Mouse (Mus musculus) CH12.LX (cell line): ENCODE measurements around the gene Utp20. TPM values are rescaled to one million over a fixed set of nuclear protein-coding genes. Genes with fewer than 3 reads are reported as not detected.

ENCODE experiments used
- DNase-seq: peaks from one replicate; pipeline ENCODE4 v3.0.0-alpha.2; 2013; ENCODE audit errors: extremely low read depth
- H3K27ac ChIP-seq: 2 replicates; pipeline ENCODE4 v1.5.1; 2012; ENCODE audit warnings: low read depth, mild to moderate bottlenecking, control low read depth, moderate library complexity; ENCODE audit not compliant: insufficient read depth
- H3K27me3 ChIP-seq: replicated peaks from 2 replicates; pipeline ENCODE3; 2012; ENCODE audit warnings: inconsistent platforms
- H3K36me3 ChIP-seq, 2 experiments: replicated peaks in 1 of 2; 2 replicates each; pipeline versions ENCODE3 to v1.6.1; 2012; ENCODE audit warnings: inconsistent platforms in 1 of 2, low read length in 1 of 2, mild to moderate bottlenecking in 1 of 2, mixed read lengths in 1 of 2, moderate library complexity in 1 of 2; ENCODE audit not compliant: control insufficient read depth in 1 of 2, insufficient read depth in 1 of 2
- H3K4me1 ChIP-seq, 2 experiments: 2 replicates each; pipeline ENCODE4 v1.6.1; 2012; ENCODE audit warnings: inconsistent platforms in 1 of 2, moderate library complexity in 1 of 2; ENCODE audit not compliant: insufficient read depth in 2 of 2, control insufficient read depth in 1 of 2
- H3K4me2 ChIP-seq: 2 replicates; pipeline ENCODE4 v1.6.1; 2012; ENCODE audit warnings: low read depth, mild to moderate bottlenecking, control low read depth; ENCODE audit not compliant: poor library complexity, insufficient read depth, severe bottlenecking
- H3K4me3 ChIP-seq, 3 experiments: fragments of 150-350 bp in 1 of 3; sonication (generic) in 1 of 3; replicated peaks in 1 of 3; 2 replicates each; pipeline versions ENCODE3 to v1.5.1; 2011 to 2012; ENCODE audit warnings: low read depth in 2 of 3, low read length in 2 of 3, mild to moderate bottlenecking in 2 of 3, moderate library complexity in 2 of 3, control low read depth in 1 of 3, improper control_type of control experiment in 1 of 3, inconsistent platforms in 1 of 3, mixed read lengths in 1 of 3; ENCODE audit not compliant: poor library complexity in 1 of 3
- H3K79me2 ChIP-seq: replicated peaks from 2 replicates; pipeline ENCODE4 v1.6.1; 2012; ENCODE audit warnings: mild to moderate bottlenecking, moderate library complexity; ENCODE audit not compliant: control insufficient read depth, poor library complexity, insufficient read depth, severe bottlenecking; ENCODE audit errors: extremely low read depth
- H3K9ac ChIP-seq: 2 replicates; pipeline ENCODE4 v1.6.1; 2012; ENCODE audit warnings: low read depth, mild to moderate bottlenecking, control low read depth, moderate library complexity; ENCODE audit not compliant: insufficient read depth
- H3K9me3 ChIP-seq: replicated peaks from 2 replicates; pipeline ENCODE3; 2012; ENCODE audit warnings: low read length, inconsistent platforms, mixed read lengths
- BHLHE40 ChIP-seq: IDR thresholded peaks from 2 replicates; pipeline ENCODE4 v1.6.1; 2011; ENCODE audit warnings: mild to moderate bottlenecking, low read depth, low read length, improper control_type of control experiment
- CHD1 ChIP-seq: IDR thresholded peaks from 2 replicates; pipeline ENCODE4 v1.6.1; 2012; ENCODE audit warnings: low read depth, low read length, improper control_type of control experiment, inconsistent platforms
- CTCF ChIP-seq, 2 experiments: IDR thresholded peaks in 1 of 2; conservative IDR thresholded peaks in 1 of 2; 2 replicates each; pipeline ENCODE4 v1.5.1; 2011 to 2012; ENCODE audit warnings: low read depth in 2 of 2, low read length in 2 of 2, improper control_type of control experiment in 1 of 2, inconsistent platforms in 1 of 2, mild to moderate bottlenecking in 1 of 2, moderate library complexity in 1 of 2
- E2F4 ChIP-seq: IDR thresholded peaks from 2 replicates; pipeline ENCODE4 v1.6.1; 2011; ENCODE audit warnings: low read depth, low read length, improper control_type of control experiment; ENCODE audit not compliant: insufficient replicate concordance
- ELF1 ChIP-seq: IDR thresholded peaks from 2 replicates; pipeline ENCODE4 v1.6.1; 2014; ENCODE audit warnings: low read depth, mild to moderate bottlenecking, inconsistent platforms, low read length, improper control_type of control experiment
- ETS1 ChIP-seq: conservative IDR thresholded peaks from 2 replicates; pipeline ENCODE4 v1.6.1; 2012; ENCODE audit warnings: low read depth, mild to moderate bottlenecking, inconsistent platforms, low read length, improper control_type of control experiment, moderate library complexity
- GABPA ChIP-seq: IDR thresholded peaks from 2 replicates; pipeline ENCODE4 v1.6.1; 2012; ENCODE audit warnings: low read depth, low read length, improper control_type of control experiment, inconsistent platforms; ENCODE audit not compliant: insufficient replicate concordance
- KAT2A ChIP-seq: IDR thresholded peaks from 2 replicates; pipeline ENCODE4 v1.6.1; 2012; ENCODE audit warnings: low read length, improper control_type of control experiment, inconsistent platforms; ENCODE audit not compliant: insufficient replicate concordance
- MAFK ChIP-seq: IDR thresholded peaks from 2 replicates; pipeline ENCODE4 v1.6.1; 2011; ENCODE audit warnings: low read length, improper control_type of control experiment; ENCODE audit not compliant: insufficient replicate concordance
- MAX ChIP-seq: IDR thresholded peaks from 2 replicates; pipeline ENCODE4 v1.6.1; 2011; ENCODE audit warnings: low read length, improper control_type of control experiment
- MAZ ChIP-seq: IDR thresholded peaks from 2 replicates; pipeline ENCODE4 v1.6.1; 2012; ENCODE audit warnings: low read depth, mild to moderate bottlenecking, inconsistent platforms, low read length, improper control_type of control experiment, moderate library complexity
- MYC ChIP-seq: IDR thresholded peaks from 2 replicates; pipeline ENCODE4 v1.6.1; 2011; ENCODE audit warnings: low read depth, mild to moderate bottlenecking, improper control_type of control experiment, low read length
- NELFE ChIP-seq: IDR thresholded peaks from 2 replicates; pipeline ENCODE4 v1.6.1; 2011; ENCODE audit warnings: low read depth, low read length, improper control_type of control experiment
- NRF1 ChIP-seq: IDR thresholded peaks from 2 replicates; pipeline ENCODE4 v1.6.1; 2014; ENCODE audit warnings: low read depth, mild to moderate bottlenecking, inconsistent platforms, low read length, improper control_type of control experiment, moderate library complexity
- PAX5 ChIP-seq: IDR thresholded peaks from 2 replicates; pipeline ENCODE4 v1.6.1; 2012; ENCODE audit warnings: low read length, inconsistent platforms, mixed read lengths
- POLR2A ChIP-seq: IDR thresholded peaks from 2 replicates; pipeline ENCODE4 v1.6.1; 2011; ENCODE audit warnings: low read depth, mild to moderate bottlenecking, improper control_type of control experiment, low read length
- POLR2AphosphoS2 ChIP-seq: IDR thresholded peaks from 2 replicates; pipeline ENCODE4 v1.6.1; 2011; ENCODE audit warnings: low read depth, low read length, improper control_type of control experiment
- RAD21 ChIP-seq: IDR thresholded peaks from 2 replicates; pipeline ENCODE4 v1.6.1; 2011; ENCODE audit warnings: low read depth, mild to moderate bottlenecking, low read length, improper control_type of control experiment, moderate library complexity
- SIN3A ChIP-seq: IDR thresholded peaks from 2 replicates; pipeline ENCODE4 v1.6.1; 2012; ENCODE audit warnings: low read length, improper control_type of control experiment, inconsistent platforms
- SMC3 ChIP-seq: IDR thresholded peaks from 2 replicates; pipeline ENCODE4 v1.6.1; 2011; ENCODE audit warnings: low read depth, low read length, improper control_type of control experiment
- TCF12 ChIP-seq: IDR thresholded peaks from 2 replicates; pipeline ENCODE4 v1.6.1; 2014; ENCODE audit warnings: low read depth, mild to moderate bottlenecking, inconsistent platforms, low read length, improper control_type of control experiment
- UBTF ChIP-seq: IDR thresholded peaks from 2 replicates; pipeline ENCODE4 v1.6.1; 2012; ENCODE audit warnings: low read depth, mild to moderate bottlenecking, inconsistent platforms, low read length, improper control_type of control experiment, moderate library complexity
- USF1 ChIP-seq: IDR thresholded peaks from 2 replicates; pipeline ENCODE4 v1.6.1; 2014; ENCODE audit warnings: low read depth, mild to moderate bottlenecking, inconsistent platforms, low read length, improper control_type of control experiment
- USF2 ChIP-seq: conservative IDR thresholded peaks from 2 replicates; pipeline ENCODE4 v1.6.1; 2011; ENCODE audit warnings: low read depth, low read length, improper control_type of control experiment
- ZC3H11A ChIP-seq: IDR thresholded peaks from 2 replicates; pipeline ENCODE4 v1.6.1; 2012; ENCODE audit warnings: low read depth, mild to moderate bottlenecking, inconsistent platforms, low read length, improper control_type of control experiment
- ZKSCAN1 ChIP-seq: IDR thresholded peaks from 2 replicates; pipeline ENCODE4 v1.6.1; 2012; ENCODE audit warnings: low read depth, inconsistent platforms, low read length, improper control_type of control experiment, borderline replicate concordance
- ZMIZ1 ChIP-seq: IDR thresholded peaks from 2 replicates; pipeline ENCODE4 v1.6.1; 2012; ENCODE audit warnings: low read depth, mild to moderate bottlenecking, inconsistent platforms, low read length, improper control_type of control experiment
- ZNF384 ChIP-seq: IDR thresholded peaks from 2 replicates; pipeline ENCODE4 v1.6.1; 2012; ENCODE audit warnings: low read depth, low read length, improper control_type of control experiment, inconsistent platforms
- dilution Hi-C: fragments of 300-500 bp; cut with MboI; formaldehyde crosslinking; loops from 2 replicates; pipeline ENCODE4 v1.14.3; 2020; ENCODE audit warnings: low sequenced_read_pairs; ENCODE audit not compliant: extremely low pct_unique_long_range_greater_than_20kb, extremely low pct_ligation_motif_present
- in situ Hi-C: fragments of 300-500 bp; cut with MboI; formaldehyde crosslinking; loops from 3 replicates; pipeline ENCODE4 v1.14.3; 2019; ENCODE audit warnings: low sequenced_read_pairs, low pct_ligation_motif_present, low pct_unique_long_range_greater_than_20kb, mixed read lengths
- polyA plus RNA-seq: library from polyadenylated mRNA; unstranded; fragments of >175 nt; gene quantifications from 2 replicates; pipeline ENCODE4 v1.2.1, GENCODE M21; 2012; ENCODE audit warnings: low read depth; ENCODE audit not compliant: insufficient read length
- total RNA-seq, 2 experiments: library from RNA; depleted of rRNA; stranded (reverse); fragments of 300-350 nt in 1 of 2; fragments of >200 nt in 1 of 2; gene quantifications; 2 replicates each; pipeline ENCODE4 v1.2.3; 2012 to 2014

Utp20 gene
- total and polyA plus RNA-seq, 3 experiments: 40.1 to 70.4 (median 43.0) TPM

- DNase-seq: no peak
- Histone ChIP-seq H3K36me3 (no peaks in the 10 kb centered on the region), H3K9ac (no peak overlapping the region), H3K4me2 (no peak overlapping the region), H3K4me1 (peaks cover 0 to under 1% of the 10 kb centered on the region in 2 experiments; a peak in 1 of 4 replicates), H3K27me3 (no peaks in the 10 kb centered on the region), H3K79me2 (no peaks in the 10 kb centered on the region), H3K27ac (no peak overlapping the region), H3K4me3 (no peak overlapping the region), H3K9me3 (no peaks in the 10 kb centered on the region)
- in situ Hi-C loops: loop anchor here (10.0 kb wide), 1 partner anchor 119 kb away; no protein-coding TSS in a partner anchor
- dilution Hi-C loops: no loop called here
- TF ChIP-seq CHD1: no peak
- no peak for TF ChIP-seq MYC
- TF ChIP-seq TCF12: no peak
- no peak for TF ChIP-seq BHLHE40
- TF ChIP-seq ZC3H11A: no peak
- peak; percentile 65 for TF ChIP-seq SMC3
- no peak for TF ChIP-seq USF2
- TF ChIP-seq ZMIZ1: no peak
- TF ChIP-seq ZNF384: no peak
- TF ChIP-seq KAT2A: no peak
- peak; percentile 52 for TF ChIP-seq RAD21
- no peak for TF ChIP-seq PAX5
- no peak for TF ChIP-seq MAFK
- TF ChIP-seq USF1: no peak
- TF ChIP-seq NELFE: no peak
- TF ChIP-seq ETS1: no peak
- no peak for TF ChIP-seq ELF1
- peak; percentile 15 to 71; a peak in 2 of 4 replicates for TF ChIP-seq CTCF (conservative IDR thresholded peaks at IDR 0.05 in 1 of 2, IDR thresholded peaks at IDR 0.05 in 1 of 2; ENCODE audit: low read depth in 2 of 2, low read length in 2 of 2)
- TF ChIP-seq POLR2A: no peak
- TF ChIP-seq SIN3A: no peak
- no peak for TF ChIP-seq MAZ
Measured at GRCm38 (mm10) chr10:88866017-88866416, 39.4 kb upstream of the Utp20 start.

DNA sequence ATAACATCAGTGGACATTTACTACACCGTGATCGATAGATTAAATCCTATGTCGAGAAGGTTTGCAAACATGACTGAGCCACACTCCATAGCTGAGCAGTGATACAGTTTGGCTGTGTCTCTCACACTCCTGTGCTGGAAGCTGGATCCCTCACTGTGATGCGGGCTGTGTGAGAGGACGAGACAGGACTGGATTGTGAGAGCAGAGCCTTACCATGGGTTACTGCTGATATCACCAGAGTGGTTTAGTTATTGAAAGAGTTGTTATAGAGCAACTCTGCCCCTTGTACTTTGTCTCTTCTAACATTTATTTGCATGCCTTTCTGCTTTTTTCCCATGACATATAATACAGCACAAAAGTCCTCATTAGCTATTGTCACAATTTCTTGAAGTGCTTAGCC, 35.7 kb upstream of the Utp20 start:
- in situ Hi-C loops (loop anchor here (10.0 kb wide), 1 partner anchor 123 kb away; no protein-coding TSS in a partner anchor), dilution Hi-C loops (no loop called here)
- no peaks in the 10 kb centered on the region for H3K4me1 ChIP-seq
- no peak for TF ChIP-seq ETS1
- no peak for TF ChIP-seq TCF12
- TF ChIP-seq MYC: no peak
- TF ChIP-seq POLR2AphosphoS2: no peak
- no peak for TF ChIP-seq UBTF
- TF ChIP-seq USF2: no peak
- no peak for TF ChIP-seq E2F4
- TF ChIP-seq CHD1: no peak
- no peak for TF ChIP-seq BHLHE40
- no peak for TF ChIP-seq ZC3H11A
- no peak for TF ChIP-seq CTCF (conservative IDR thresholded peaks at IDR 0.05 in 1 of 2, IDR thresholded peaks at IDR 0.05 in 1 of 2; ENCODE audit: low read depth in 2 of 2, low read length in 2 of 2)
- no peak for TF ChIP-seq ZKSCAN1
- TF ChIP-seq GABPA: no peak
- no peak for TF ChIP-seq RAD21
- TF ChIP-seq ZMIZ1: no peak
- TF ChIP-seq MAX: no peak
- TF ChIP-seq NRF1: no peak
- no peak overlapping the region for H3K4me3 ChIP-seq
- H3K9ac ChIP-seq: no peak overlapping the region
- DNase-seq: no peak
- H3K9me3 ChIP-seq: no peaks in the 10 kb centered on the region
- H3K79me2 ChIP-seq: no peaks in the 10 kb centered on the region
- no peaks in the 10 kb centered on the region for H3K27me3 ChIP-seq
- no peak overlapping the region for H3K4me2 ChIP-seq
- no peaks in the 10 kb centered on the region for H3K36me3 ChIP-seq
- H3K27ac ChIP-seq: no peak overlapping the region
